Mouse (Mus musculus): ENCODE results near the gene Enpp1. TPM values are rescaled to one million over a fixed set of nuclear protein-coding genes. Genes with fewer than 3 reads are reported as not detected.

Gene Enpp1
- polyA plus RNA-seq, 1 experiment from 2014 or later = 2.8 TPM

DNA sequence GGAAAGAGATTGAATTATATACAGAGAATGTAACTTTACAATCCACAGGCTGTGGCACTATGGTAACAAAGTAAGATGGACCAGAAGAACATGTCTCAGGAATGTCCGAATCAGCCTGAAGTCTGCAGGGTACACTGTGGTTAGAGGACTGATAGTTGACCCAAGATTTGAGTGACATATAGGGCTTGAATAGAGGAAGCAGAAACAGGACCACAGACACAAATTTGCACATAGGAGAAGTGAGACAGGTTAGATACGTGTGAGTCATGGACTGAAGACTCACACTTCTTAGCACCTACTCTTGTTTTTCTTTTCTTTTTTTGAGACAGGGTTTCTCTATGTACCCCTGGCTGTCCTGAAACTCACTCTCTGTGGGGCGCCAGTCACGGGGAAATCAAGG is 15.5 kb upstream of the Enpp1 start:
- no peaks in the 10 kb centered on the region for H3K9me3 ChIP-seq
- 88% methylated on average over 4 of the region's 4 CpGs for WGBS
- no peaks in the 10 kb centered on the region for H3K27me3 ChIP-seq
- no peak overlapping the region for H3K27ac ChIP-seq
- H3K9ac ChIP-seq = no peak overlapping the region
- no peaks in the 10 kb centered on the region for H3K36me3 ChIP-seq
- H3K4me2 ChIP-seq = no peak overlapping the region
- no peak overlapping the region for H3K4me3 ChIP-seq
- peaks cover 7% of the 10 kb centered on the region; the same call in 1 of the 2 replicates for H3K4me1 ChIP-seq (replicated peaks)
- ATAC-seq (ENCODE audit: low FRiP score) = no peak

DNA sequence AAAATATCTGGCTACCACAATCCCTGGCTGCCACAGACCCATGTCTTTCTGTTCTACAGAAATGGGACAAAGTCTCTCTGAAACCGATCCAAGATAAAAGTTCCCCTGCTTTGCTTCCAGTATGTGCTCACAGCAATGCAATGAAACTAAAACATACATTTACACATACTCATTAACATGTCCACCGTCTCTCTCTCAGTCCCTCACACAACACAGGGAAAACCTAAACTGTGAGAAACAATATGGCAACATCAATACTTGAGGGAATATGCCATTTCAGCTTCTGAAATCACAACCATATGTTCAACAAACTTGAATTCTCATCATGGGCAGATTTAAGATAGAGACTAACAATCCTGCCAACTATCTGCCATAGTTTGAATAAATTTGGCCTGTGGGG is 13.2 kb upstream of the Enpp1 start:
- H3K4me1 ChIP-seq (replicated peaks) = no peaks in the 10 kb centered on the region
- no peaks in the 10 kb centered on the region for H3K27me3 ChIP-seq
- WGBS = 88% methylated on average over 2 of the region's 2 CpGs
- H3K4me2 ChIP-seq = no peak overlapping the region
- H3K9me3 ChIP-seq = no peaks in the 10 kb centered on the region
- no peak overlapping the region for H3K4me3 ChIP-seq
- no peaks in the 10 kb centered on the region for H3K36me3 ChIP-seq
- no peak overlapping the region for H3K9ac ChIP-seq
- H3K27ac ChIP-seq = no peak overlapping the region
- ATAC-seq (ENCODE audit: low FRiP score) = no peak

DNA sequence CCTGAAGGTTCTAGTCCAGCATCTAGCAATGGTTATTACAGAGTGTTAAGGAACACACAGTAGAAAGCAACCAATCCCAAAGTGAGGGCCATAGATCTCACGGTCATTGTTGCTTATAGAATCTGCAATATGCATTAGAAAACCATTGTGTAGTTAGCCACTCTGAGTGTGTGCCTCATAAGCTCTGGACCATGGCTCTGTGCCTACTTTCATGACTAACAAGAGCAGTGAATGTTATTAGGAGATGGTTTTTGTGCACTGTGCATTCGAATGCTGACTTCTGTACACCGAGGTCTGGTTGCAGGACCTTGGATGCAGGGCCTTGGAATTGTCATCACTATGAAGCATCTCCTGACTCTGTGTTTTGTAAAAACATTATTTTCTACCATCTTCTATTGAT is 9.9 kb upstream of the Enpp1 start:
- no peak overlapping the region for H3K27ac ChIP-seq
- no peak for ATAC-seq (ENCODE audit: low FRiP score)
- WGBS = 93% methylated on average over 3 of the region's 3 CpGs
- H3K4me2 ChIP-seq = no peak overlapping the region
- H3K4me3 ChIP-seq = no peak overlapping the region
- H3K36me3 ChIP-seq = no peaks in the 10 kb centered on the region
- no peak overlapping the region for H3K9ac ChIP-seq
- no peaks in the 10 kb centered on the region for H3K4me1 ChIP-seq (replicated peaks)
- no peaks in the 10 kb centered on the region for H3K27me3 ChIP-seq
- H3K9me3 ChIP-seq = no peaks in the 10 kb centered on the region

DNA sequence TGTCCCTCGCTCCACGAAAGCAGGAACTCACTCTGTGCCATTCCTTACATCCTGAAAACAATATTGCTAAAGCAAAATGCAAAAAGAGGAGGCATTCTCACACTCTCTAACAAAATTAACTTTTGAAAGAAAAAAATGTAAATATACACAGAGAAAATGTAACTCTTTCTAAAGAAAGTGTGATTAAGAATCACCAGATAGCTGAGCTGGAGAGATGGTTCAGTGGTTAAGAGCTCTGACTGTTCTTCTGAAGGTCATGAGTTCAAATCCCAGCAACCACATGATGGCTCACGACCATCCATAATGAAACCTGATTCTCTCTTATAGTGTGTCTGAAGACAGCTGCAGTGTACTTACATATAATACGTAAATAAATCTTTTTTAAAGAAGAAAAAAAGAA is 7.4 kb upstream of the Enpp1 start:
- no peak overlapping the region for H3K4me3 ChIP-seq
- H3K4me1 ChIP-seq (replicated peaks) = no peaks in the 10 kb centered on the region
- WGBS = 91% methylated on average over 4 of the region's 4 CpGs
- H3K9ac ChIP-seq = no peak overlapping the region
- ATAC-seq (ENCODE audit: low FRiP score) = no peak
- no peaks in the 10 kb centered on the region for H3K36me3 ChIP-seq
- H3K27ac ChIP-seq = no peak overlapping the region
- H3K27me3 ChIP-seq = no peaks in the 10 kb centered on the region
- H3K9me3 ChIP-seq = no peaks in the 10 kb centered on the region
- H3K4me2 ChIP-seq = no peak overlapping the region

DNA sequence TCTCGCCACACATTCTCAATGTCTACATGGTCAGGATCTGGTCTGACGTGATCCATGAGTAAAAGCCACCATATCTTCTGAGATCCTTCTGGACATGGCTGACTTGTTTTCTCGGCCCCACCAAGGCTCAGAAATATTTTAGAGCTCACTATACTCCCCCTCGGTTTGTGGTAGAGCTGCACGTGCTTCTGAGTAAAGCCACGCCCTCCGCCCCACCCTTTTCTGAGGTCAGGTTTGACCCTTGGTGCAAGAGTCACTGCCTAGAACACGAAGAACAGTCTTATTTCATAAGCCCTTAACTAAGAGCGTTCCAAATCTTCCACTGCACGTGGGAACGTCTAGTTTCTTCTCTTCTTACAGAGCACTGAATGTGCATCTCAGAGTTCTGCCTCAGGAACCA is 6.8 kb upstream of the Enpp1 start:
- H3K4me3 ChIP-seq = no peak overlapping the region
- H3K27me3 ChIP-seq = no peaks in the 10 kb centered on the region
- H3K9ac ChIP-seq = no peak overlapping the region
- no peaks in the 10 kb centered on the region for H3K4me1 ChIP-seq (replicated peaks)
- peak overlapping the region; percentile 23; the same call in 1 of the 2 replicates for H3K4me2 ChIP-seq
- no peak overlapping the region for H3K27ac ChIP-seq
- no peaks in the 10 kb centered on the region for H3K36me3 ChIP-seq
- 65% methylated on average over 11 of the region's 11 CpGs for WGBS
- ATAC-seq (ENCODE audit: low FRiP score) = no peak
- no peaks in the 10 kb centered on the region for H3K9me3 ChIP-seq

- WGBS = 51% methylated on average over 14 of the region's 14 CpGs
- H3K4me3 ChIP-seq = no peak overlapping the region
- no peak overlapping the region for H3K27ac ChIP-seq
- H3K36me3 ChIP-seq = no peaks in the 10 kb centered on the region
- H3K9ac ChIP-seq = no peak overlapping the region
- H3K9me3 ChIP-seq = no peaks in the 10 kb centered on the region
- H3K4me1 ChIP-seq (replicated peaks) = no peaks in the 10 kb centered on the region
- ATAC-seq (ENCODE audit: low FRiP score) = no peak
- H3K27me3 ChIP-seq = peaks cover under 1% of the 10 kb centered on the region
- peak overlapping the region; percentile 23; the same call in 1 of the 2 replicates for H3K4me2 ChIP-seq
These were observed 6.1 kb upstream of the Enpp1 start for GRCm38 (mm10) chr10:24718058-24718457.

DNA sequence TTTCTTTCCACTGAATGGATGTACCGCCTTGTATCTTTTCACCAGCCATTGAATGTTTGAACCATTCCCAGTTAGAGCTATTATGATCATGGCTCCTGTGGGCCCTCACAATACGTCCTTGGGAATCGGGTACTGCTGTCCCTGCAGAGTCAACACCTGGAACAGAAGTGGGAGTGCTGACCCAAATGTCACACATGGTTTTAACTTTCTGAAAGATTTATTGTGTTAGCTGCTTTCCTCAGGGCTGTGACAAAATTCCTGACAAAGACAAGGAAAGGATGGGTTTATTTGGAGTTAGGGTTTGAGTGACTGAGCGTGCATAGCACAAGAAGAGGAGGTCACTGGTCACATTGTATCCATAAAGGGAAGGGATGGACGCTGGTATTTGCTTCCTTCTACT is 4.3 kb upstream of the Enpp1 start:
- H3K27ac ChIP-seq = no peak overlapping the region
- 67% methylated on average over 5 of the region's 5 CpGs for WGBS
- H3K27me3 ChIP-seq = peaks cover 10% of the 10 kb centered on the region
- no peak for ATAC-seq (ENCODE audit: low FRiP score)
- H3K4me3 ChIP-seq = no peak overlapping the region
- H3K36me3 ChIP-seq = no peaks in the 10 kb centered on the region
- H3K9me3 ChIP-seq = no peaks in the 10 kb centered on the region
- no peak overlapping the region for H3K9ac ChIP-seq
- H3K4me2 ChIP-seq = no peak overlapping the region
- peaks cover 4% of the 10 kb centered on the region for H3K4me1 ChIP-seq (replicated peaks)

- H3K36me3 ChIP-seq = no peaks in the 10 kb centered on the region
- H3K4me3 ChIP-seq = no peak overlapping the region
- H3K27me3 ChIP-seq = peaks cover 21% of the 10 kb centered on the region
- H3K9me3 ChIP-seq = no peaks in the 10 kb centered on the region
- no peak overlapping the region for H3K27ac ChIP-seq
- no peak for ATAC-seq (ENCODE audit: low FRiP score)
- peaks cover 9% of the 10 kb centered on the region for H3K4me1 ChIP-seq (replicated peaks)
- no peak overlapping the region for H3K4me2 ChIP-seq
- WGBS = 82% methylated on average over 5 of the region's 5 CpGs
- no peak overlapping the region for H3K9ac ChIP-seq
These were observed 942 bp upstream of the Enpp1 start for GRCm38 (mm10) chr10:24712901-24713300.

DNA sequence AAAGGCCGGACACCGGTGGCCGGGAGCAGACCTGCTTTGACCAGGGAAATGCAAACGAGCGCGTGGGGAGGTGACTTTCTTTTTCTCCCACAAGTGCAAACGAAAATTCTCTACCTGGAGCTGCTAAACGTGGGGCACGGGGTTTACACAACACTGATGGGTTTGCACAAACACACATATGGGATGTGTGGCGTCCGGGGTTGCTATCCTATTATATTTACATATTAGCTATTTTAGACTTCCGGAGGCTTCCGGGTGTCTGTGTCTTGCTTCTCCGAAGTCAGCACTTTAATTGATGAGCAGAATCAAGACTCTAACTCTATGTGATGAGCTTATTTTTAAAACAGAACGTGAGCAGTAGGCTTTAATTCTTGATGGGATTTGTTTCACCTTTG is 405 bp upstream of the Enpp1 start:
- H3K9ac ChIP-seq = peak overlapping the region; percentile 77
- no peaks in the 10 kb centered on the region for H3K9me3 ChIP-seq
- H3K36me3 ChIP-seq = no peaks in the 10 kb centered on the region
- H3K4me3 ChIP-seq = peak overlapping the region; percentile 68
- WGBS = 17% methylated on average over 15 of the region's 15 CpGs
- no peak overlapping the region for H3K27ac ChIP-seq
- peak overlapping the region; percentile 99 for H3K4me2 ChIP-seq
- peaks cover 9% of the 10 kb centered on the region for H3K4me1 ChIP-seq (replicated peaks)
- ATAC-seq (ENCODE audit: low FRiP score) = 0 out of 2 replicates have a peak, but pooled peaks have one; percentile 19
- H3K27me3 ChIP-seq = peaks cover 21% of the 10 kb centered on the region

DNA sequence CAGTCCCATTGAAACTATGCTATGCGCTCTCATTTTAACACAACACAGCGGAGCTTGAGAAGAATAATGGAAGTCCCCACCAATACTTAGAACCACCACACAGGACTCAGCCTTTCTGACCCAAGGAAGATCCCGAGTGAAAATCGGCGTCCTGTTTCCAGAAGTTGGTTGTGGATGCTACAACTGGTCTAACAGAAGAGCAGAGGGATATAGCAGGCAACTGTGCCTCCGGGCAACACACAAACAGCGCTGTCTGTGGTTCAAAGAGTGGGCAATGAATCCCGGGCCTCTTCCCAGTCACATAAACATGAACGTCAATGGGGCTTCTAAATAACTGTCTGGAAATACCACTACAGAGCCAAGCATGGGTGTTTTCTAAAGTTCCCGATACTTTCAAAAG is 888 bp downstream of the Enpp1 start:
- H3K9ac ChIP-seq = peak overlapping the region; percentile 77
- no peaks in the 10 kb centered on the region for H3K36me3 ChIP-seq
- H3K27ac ChIP-seq = no peak overlapping the region
- peaks cover 21% of the 10 kb centered on the region for H3K27me3 ChIP-seq
- H3K4me3 ChIP-seq = peak overlapping the region; percentile 68
- H3K4me1 ChIP-seq (replicated peaks) = peaks cover 9% of the 10 kb centered on the region
- no peaks in the 10 kb centered on the region for H3K9me3 ChIP-seq
- 23% methylated on average over 10 of the region's 10 CpGs for WGBS
- 0 out of 2 replicates have a peak, but pooled peaks have one; percentile 29 for ATAC-seq (ENCODE audit: low FRiP score)
- H3K4me2 ChIP-seq = peak overlapping the region; percentile 99

- H3K4me2 ChIP-seq = no peak overlapping the region
- 94% methylated on average over 6 of the region's 6 CpGs for WGBS
- ATAC-seq (ENCODE audit: low FRiP score) = no peak
These were observed 1.6 kb downstream of the Enpp1 start for GRCm38 (mm10) chr10:24710361-24710760.

GRCm38 (mm10) chr10:24707745-24708144 is 4.2 kb downstream of the Enpp1 start:
- Histone ChIP-seq H3K36me3 (no peaks in the 10 kb centered on the region), H3K4me1 (replicated peaks) (peaks cover 14% of the 10 kb centered on the region), H3K9me3 (no peaks in the 10 kb centered on the region), H3K4me3 (no peak overlapping the region), H3K9ac (no peak overlapping the region), H3K27me3 (peaks cover 17% of the 10 kb centered on the region), H3K4me2 (no peak overlapping the region), H3K27ac (no peak overlapping the region)
- ATAC-seq (ENCODE audit: low FRiP score) = no peak
- 87% methylated on average over 6 of the region's 6 CpGs for WGBS

More at GRCm38 (mm10) chr10:24710361-24710760, 1.6 kb downstream of the Enpp1 start:
- Histone ChIP-seq H3K4me1 (replicated peaks) (peaks cover 9% of the 10 kb centered on the region), H3K27ac (no peak overlapping the region), H3K36me3 (no peaks in the 10 kb centered on the region), H3K9me3 (no peaks in the 10 kb centered on the region), H3K4me3 (no peak overlapping the region), H3K27me3 (peaks cover 21% of the 10 kb centered on the region), H3K9ac (no peak overlapping the region)

GRCm38 (mm10) chr10:24706431-24707140 is 5.4 kb downstream of the Enpp1 start:
- WGBS = 92% methylated on average over 2 of the region's 2 CpGs
- ATAC-seq (ENCODE audit: low FRiP score) = no peak

More at GRCm38 (mm10) chr10:24706431-24707140, 5.4 kb downstream of the Enpp1 start:
- Histone ChIP-seq H3K36me3 (no peaks in the 10 kb centered on the region), H3K4me2 (no peak overlapping the region), H3K9ac (no peak overlapping the region), H3K9me3 (no peaks in the 10 kb centered on the region), H3K4me1 (replicated peaks) (peaks cover 14% of the 10 kb centered on the region), H3K4me3 (no peak overlapping the region), H3K27me3 (peaks cover 14% of the 10 kb centered on the region), H3K27ac (no peak overlapping the region)
